Mouse (Mus musculus) hindbrain, embryonic 10.5 days (tissue): ENCODE results near the gene Rptor. TPM values are rescaled to one million over a fixed set of nuclear protein-coding genes. Genes with fewer than 3 reads are reported as not detected.

Experiments
- DNase-seq: peaks from one replicate; pipeline ENCODE4 v3.0.0-alpha.2; 2017; ENCODE audit warnings: low spot score
- H3K27ac ChIP-seq: fragments of 300-500 bp; sonication (generic); 2 replicates; pipeline ENCODE4 v1.5.1; 2016; ENCODE audit warnings: mild to moderate bottlenecking, moderate library complexity
- H3K27me3 ChIP-seq: fragments of 300-500 bp; sonication (generic); 2 replicates; pipeline ENCODE4 v1.6.1; 2016; ENCODE audit warnings: mild to moderate bottlenecking; ENCODE audit not compliant: poor library complexity, insufficient read depth, severe bottlenecking
- H3K36me3 ChIP-seq: fragments of 300-500 bp; sonication (generic); 2 replicates; pipeline ENCODE4 v1.6.1; 2016; ENCODE audit warnings: mild to moderate bottlenecking, moderate library complexity
- H3K4me1 ChIP-seq: fragments of 300-500 bp; sonication (generic); replicated peaks from 2 replicates; pipeline ENCODE4 v1.6.1; 2016; ENCODE audit warnings: mild to moderate bottlenecking
- H3K4me3 ChIP-seq: fragments of 300-500 bp; sonication (generic); 2 replicates; pipeline ENCODE4 v1.5.1; 2016; ENCODE audit warnings: mild to moderate bottlenecking, moderate library complexity
- H3K9me3 ChIP-seq: fragments of 300-500 bp; sonication (generic); 2 replicates; pipeline ENCODE4 v1.6.1; 2016; ENCODE audit warnings: mild to moderate bottlenecking, moderate library complexity
- WGBS: fragments of 180-500 bp; shearing (Covaris S2); methylation state at CpG from one replicate; pipeline ENCODE4 v1.1.7; 2016; 5-methylcytosine and 5-hydroxymethylcytosine counted together
- polyA plus RNA-seq: library from polyadenylated mRNA; unstranded; fragments of >200 nt; fragmentation: Nextera tagmentation; extraction: Ambion mirVana; gene quantifications from 2 replicates; pipeline ENCODE4 v1.2.1, GENCODE M21; 2016

Rptor gene
- polyA plus RNA-seq, 1 experiment from 2014 or later: 12.4 TPM

- peaks cover 9% of the 10 kb centered on the region for H3K4me1 ChIP-seq
- WGBS: 87% methylated on average over 1 of the region's 1 CpGs
- no peaks in the 10 kb centered on the region for H3K9me3 ChIP-seq
- no peak for DNase-seq
- no peak overlapping the region for H3K4me3 ChIP-seq
- no peaks in the 10 kb centered on the region for H3K27me3 ChIP-seq
- H3K36me3 ChIP-seq: no peaks in the 10 kb centered on the region
- H3K27ac ChIP-seq: no peak overlapping the region
Measured at GRCm38 (mm10) chr11:119741401-119741800, 138.7 kb downstream of the Rptor start.

- no peaks in the 10 kb centered on the region for H3K9me3 ChIP-seq
- H3K4me1 ChIP-seq: peaks cover 2% of the 10 kb centered on the region
- DNase-seq: no peak
- H3K4me3 ChIP-seq: no peak overlapping the region
- H3K27me3 ChIP-seq: no peaks in the 10 kb centered on the region
- H3K27ac ChIP-seq: no peak overlapping the region
- no peaks in the 10 kb centered on the region for H3K36me3 ChIP-seq
- 85% methylated on average over 4 of the region's 4 CpGs for WGBS
Measured at GRCm38 (mm10) chr11:119744436-119744835, 141.7 kb downstream of the Rptor start.

GRCm38 (mm10) chr11:119745333-119745732, 142.6 kb downstream of the Rptor start:
- Histone ChIP-seq H3K27ac (no peak overlapping the region), H3K27me3 (no peaks in the 10 kb centered on the region), H3K9me3 (no peaks in the 10 kb centered on the region), H3K36me3 (no peaks in the 10 kb centered on the region), H3K4me3 (no peak overlapping the region), H3K4me1 (no peaks in the 10 kb centered on the region; the same call in 1 of the 2 replicates)
- DNase-seq: no peak
- 91% methylated on average over 7 of the region's 7 CpGs for WGBS

- no peaks in the 10 kb centered on the region for H3K4me1 ChIP-seq
- H3K9me3 ChIP-seq: no peaks in the 10 kb centered on the region
- H3K4me3 ChIP-seq: no peak overlapping the region
- no peak for DNase-seq
- WGBS: 87% methylated on average over 6 of the region's 6 CpGs
- H3K27ac ChIP-seq: no peak overlapping the region
- H3K27me3 ChIP-seq: no peaks in the 10 kb centered on the region
- peaks cover 34% of the 10 kb centered on the region for H3K36me3 ChIP-seq
Measured at GRCm38 (mm10) chr11:119754459-119754858, 151.8 kb downstream of the Rptor start.

- H3K4me1 ChIP-seq: no peaks in the 10 kb centered on the region
- H3K27ac ChIP-seq: no peak overlapping the region
- WGBS: 96% methylated on average over 5 of the region's 5 CpGs
- H3K27me3 ChIP-seq: no peaks in the 10 kb centered on the region
- peaks cover 34% of the 10 kb centered on the region for H3K36me3 ChIP-seq
- no peak for DNase-seq
- H3K9me3 ChIP-seq: no peaks in the 10 kb centered on the region
- no peak overlapping the region for H3K4me3 ChIP-seq
Measured at GRCm38 (mm10) chr11:119758214-119758613, 155.5 kb downstream of the Rptor start.

GRCm38 (mm10) chr11:119758705-119759327, 156.1 kb downstream of the Rptor start:
- Histone ChIP-seq H3K4me1 (no peaks in the 10 kb centered on the region), H3K27me3 (no peaks in the 10 kb centered on the region), H3K27ac (no peak overlapping the region), H3K4me3 (no peak overlapping the region), H3K9me3 (no peaks in the 10 kb centered on the region), H3K36me3 (peaks cover 34% of the 10 kb centered on the region)
- no peak for DNase-seq
- 88% methylated on average over 7 of the region's 7 CpGs for WGBS

GRCm38 (mm10) chr11:119762911-119763310, 160.2 kb downstream of the Rptor start:
- no peak overlapping the region for H3K27ac ChIP-seq
- H3K9me3 ChIP-seq: no peaks in the 10 kb centered on the region
- peaks cover 16% of the 10 kb centered on the region for H3K36me3 ChIP-seq
- no peak overlapping the region for H3K4me3 ChIP-seq
- no peaks in the 10 kb centered on the region for H3K27me3 ChIP-seq
- no peak for DNase-seq
- 88% methylated on average over 9 of the region's 9 CpGs for WGBS
- peaks cover 25% of the 10 kb centered on the region for H3K4me1 ChIP-seq

- Histone ChIP-seq H3K27ac (peak overlapping the region; percentile 74), H3K27me3 (no peaks in the 10 kb centered on the region), H3K4me3 (no peak overlapping the region), H3K9me3 (no peaks in the 10 kb centered on the region), H3K4me1 (peaks cover 34% of the 10 kb centered on the region), H3K36me3 (peaks cover 10% of the 10 kb centered on the region)
- WGBS: 88% methylated on average over 6 of the region's 6 CpGs
- DNase-seq: no peak
Measured at GRCm38 (mm10) chr11:119766023-119766422, 163.3 kb downstream of the Rptor start.

GRCm38 (mm10) chr11:119766782-119767459, 164.2 kb downstream of the Rptor start:
- Histone ChIP-seq H3K27ac (peak overlapping the region; percentile 74), H3K36me3 (peaks cover 17% of the 10 kb centered on the region), H3K9me3 (no peaks in the 10 kb centered on the region), H3K4me1 (peaks cover 34% of the 10 kb centered on the region), H3K4me3 (no peak overlapping the region), H3K27me3 (no peaks in the 10 kb centered on the region)
- DNase-seq: peak; percentile 27
- WGBS: 52% methylated on average over 5 of the region's 5 CpGs

GRCm38 (mm10) chr11:119767525-119767924, 164.8 kb downstream of the Rptor start:
- 70% methylated on average over 6 of the region's 6 CpGs for WGBS
- H3K27ac ChIP-seq: peak overlapping the region; percentile 74
- DNase-seq: no peak
- H3K27me3 ChIP-seq: no peaks in the 10 kb centered on the region
- peaks cover 34% of the 10 kb centered on the region for H3K4me1 ChIP-seq
- no peak overlapping the region for H3K4me3 ChIP-seq
- no peaks in the 10 kb centered on the region for H3K9me3 ChIP-seq
- H3K36me3 ChIP-seq: peaks cover 15% of the 10 kb centered on the region

GRCm38 (mm10) chr11:119768511-119768910, 165.8 kb downstream of the Rptor start:
- H3K27me3 ChIP-seq: no peaks in the 10 kb centered on the region
- no peak overlapping the region for H3K4me3 ChIP-seq
- H3K9me3 ChIP-seq: no peaks in the 10 kb centered on the region
- peaks cover 34% of the 10 kb centered on the region for H3K4me1 ChIP-seq
- no peak for DNase-seq
- H3K27ac ChIP-seq: peak overlapping the region; percentile 23; the same call in 1 of the 2 replicates
- WGBS: 89% methylated on average over 4 of the region's 4 CpGs
- peaks cover 21% of the 10 kb centered on the region for H3K36me3 ChIP-seq

- H3K4me1 ChIP-seq: peaks cover 34% of the 10 kb centered on the region
- DNase-seq: no peak
- H3K36me3 ChIP-seq: peaks cover 21% of the 10 kb centered on the region
- no peaks in the 10 kb centered on the region for H3K9me3 ChIP-seq
- WGBS: 63% methylated on average over 4 of the region's 4 CpGs
- no peak overlapping the region for H3K27ac ChIP-seq
- no peaks in the 10 kb centered on the region for H3K27me3 ChIP-seq
- no peak overlapping the region for H3K4me3 ChIP-seq
Measured at GRCm38 (mm10) chr11:119769666-119770065, 167.0 kb downstream of the Rptor start.

GRCm38 (mm10) chr11:119770985-119771384, 168.3 kb downstream of the Rptor start:
- WGBS: 90% methylated on average over 4 of the region's 4 CpGs
- Histone ChIP-seq H3K27ac (peak overlapping the region; percentile 45; the same call in 1 of the 2 replicates), H3K4me1 (peaks cover 29% of the 10 kb centered on the region), H3K9me3 (peaks cover 10% of the 10 kb centered on the region), H3K36me3 (peaks cover 32% of the 10 kb centered on the region), H3K27me3 (no peaks in the 10 kb centered on the region), H3K4me3 (no peak overlapping the region)
- no peak for DNase-seq
